Mouse (Mus musculus) hindbrain, embryonic 13.5 days (tissue): ENCODE measurements at regions not wholly inside any gene's neighbourhood (a gene's known extent, or its start where the extent isn't known, plus 50 kb on each side); places are given as distances from the start of the nearest gene placed in this dataset.
A peak's percentile ranks its signal among the peaks of the same experiment; 100 is the strongest.

ENCODE experiments used
- ATAC-seq: fragments of 200-750 bp; cut with Nextera tagmentation; 2 replicates; pipeline ENCODE4 v1.8.0; 2017; ENCODE audit warnings: moderate TSS enrichment; ENCODE audit not compliant: low FRiP score
- H3K27ac ChIP-seq: fragments of 300-500 bp; sonication (generic); 2 replicates; pipeline ENCODE4 v1.5.1; 2015; ENCODE audit warnings: inconsistent platforms, mild to moderate bottlenecking, moderate library complexity
- H3K27me3 ChIP-seq: fragments of 300-500 bp; sonication (generic); 2 replicates; pipeline ENCODE4 v1.6.1; 2015; ENCODE audit warnings: mild to moderate bottlenecking, inconsistent platforms
- H3K36me3 ChIP-seq: fragments of 300-500 bp; sonication (generic); 2 replicates; pipeline ENCODE4 v1.6.1; 2015; ENCODE audit warnings: mild to moderate bottlenecking, inconsistent platforms
- H3K4me1 ChIP-seq: fragments of 300-500 bp; sonication (generic); replicated peaks from 2 replicates; pipeline ENCODE4 v1.6.1; 2015; ENCODE audit warnings: inconsistent platforms
- H3K4me2 ChIP-seq: fragments of 300-500 bp; sonication (generic); 2 replicates; pipeline ENCODE4 v1.6.1; 2015; ENCODE audit warnings: inconsistent platforms, mild to moderate bottlenecking, moderate library complexity
- H3K4me3 ChIP-seq: fragments of 300-500 bp; sonication (generic); 2 replicates; pipeline ENCODE4 v1.5.1; 2015; ENCODE audit warnings: mild to moderate bottlenecking, inconsistent platforms
- H3K9ac ChIP-seq: fragments of 300-500 bp; sonication (generic); 2 replicates; pipeline ENCODE4 v1.6.1; 2015; ENCODE audit warnings: mild to moderate bottlenecking, inconsistent platforms
- H3K9me3 ChIP-seq: fragments of 300-500 bp; sonication (generic); 2 replicates; pipeline ENCODE4 v1.6.1; 2016; ENCODE audit warnings: inconsistent platforms
- WGBS: fragments of 180-500 bp; shearing (Covaris S2); methylation state at CpG from one replicate; pipeline ENCODE4 v1.1.7; 2015; 5-methylcytosine and 5-hydroxymethylcytosine counted together

DNA sequence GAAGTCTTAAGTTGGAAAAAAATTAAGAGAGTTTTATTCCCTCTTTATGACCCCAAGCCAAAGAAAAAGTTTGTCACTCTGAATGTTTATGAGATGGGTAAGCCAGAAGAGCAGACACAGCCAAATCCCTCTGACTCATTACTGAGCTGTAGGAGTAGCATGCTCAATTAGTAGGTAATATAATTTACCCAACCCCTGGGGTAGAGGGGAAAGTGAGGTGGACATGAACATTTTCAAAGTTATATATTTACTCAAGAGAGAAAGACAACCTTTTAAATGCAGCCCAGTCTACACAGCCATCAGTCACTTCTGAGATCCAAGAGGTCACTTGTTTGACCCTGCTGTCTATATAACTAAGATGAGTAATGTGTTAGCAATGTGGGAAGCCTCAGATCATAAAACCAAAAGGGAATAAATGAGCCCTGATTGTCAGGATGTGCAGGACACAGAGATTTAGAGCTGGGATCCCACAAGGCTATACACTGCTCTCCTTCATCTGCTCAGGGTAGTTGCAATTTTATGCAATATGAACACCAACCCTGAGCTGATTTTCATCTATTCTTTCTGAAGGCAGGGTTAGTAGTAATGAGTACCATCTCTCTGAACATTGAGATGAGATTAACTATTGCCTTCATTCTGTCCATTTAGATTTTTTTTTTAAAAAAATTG is 114.7 kb upstream of the Ndp start:
- H3K9ac ChIP-seq, result no peak overlapping the region
- no peaks in the 10 kb centered on the region for H3K27me3 ChIP-seq
- ATAC-seq, result no peak

DNA sequence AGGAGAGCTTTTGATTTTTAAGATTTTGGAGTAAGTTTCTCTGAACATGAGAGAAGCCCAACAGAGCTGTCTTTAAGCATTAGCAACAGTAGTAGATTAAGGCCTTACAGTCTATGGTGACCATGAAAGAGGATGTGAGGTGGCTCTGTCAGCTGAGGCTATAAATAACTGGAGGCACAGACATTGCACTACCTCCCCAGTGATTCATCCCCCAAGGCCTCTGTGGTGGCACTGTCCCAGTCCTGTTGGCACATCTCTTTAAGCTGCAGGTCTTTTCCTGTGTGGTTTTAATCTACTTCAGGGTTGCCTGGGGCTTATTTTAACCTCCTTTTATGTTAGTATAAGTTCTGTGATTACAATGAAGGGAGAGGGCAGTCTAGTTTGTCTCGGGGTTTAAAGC is 106.2 kb upstream of the Ndp start:
- H3K27me3 ChIP-seq, result no peaks in the 10 kb centered on the region
- H3K36me3 ChIP-seq, result no peaks in the 10 kb centered on the region
- H3K4me3 ChIP-seq, result no peak overlapping the region
- H3K4me2 ChIP-seq, result no peak overlapping the region
- H3K9ac ChIP-seq, result no peak overlapping the region
- no peak for ATAC-seq
- H3K27ac ChIP-seq, result no peak overlapping the region
- WGBS, result 73% methylated on average over 1 of the region's 1 CpGs
- no peaks in the 10 kb centered on the region for H3K4me1 ChIP-seq
- no peaks in the 10 kb centered on the region for H3K9me3 ChIP-seq

More for the DNA sequence above, 114.7 kb upstream of the Ndp start:
- Histone ChIP-seq H3K36me3 (no peaks in the 10 kb centered on the region), H3K27ac (no peak overlapping the region), H3K4me2 (no peak overlapping the region), H3K9me3 (no peaks in the 10 kb centered on the region), H3K4me3 (no peak overlapping the region), H3K4me1 (no peaks in the 10 kb centered on the region)

DNA sequence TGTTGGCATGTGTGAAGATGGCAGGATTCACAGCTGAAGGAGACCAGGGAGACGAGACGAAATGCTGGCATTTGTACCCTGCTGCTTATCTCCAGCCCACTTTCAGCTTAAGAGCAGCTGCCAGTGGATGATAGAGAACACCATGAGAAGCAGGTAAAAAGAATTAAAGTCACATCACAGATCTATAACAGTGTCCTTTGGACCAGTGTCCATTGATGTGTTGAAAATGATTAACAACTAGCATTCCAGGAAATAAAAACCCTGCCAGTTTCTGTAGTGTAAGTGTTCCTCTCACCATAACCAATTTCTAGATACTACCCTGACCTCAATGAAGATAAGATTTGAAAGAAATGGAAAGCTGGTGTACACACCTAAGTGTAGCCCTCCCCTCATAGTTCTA is 97.6 kb upstream of the Ndp start:
- H3K27ac ChIP-seq, result no peak overlapping the region
- no peaks in the 10 kb centered on the region for H3K9me3 ChIP-seq
- no peak overlapping the region for H3K4me3 ChIP-seq
- no peak for ATAC-seq
- 69% methylated on average over 2 of the region's 2 CpGs for WGBS
- H3K27me3 ChIP-seq, result no peaks in the 10 kb centered on the region
- H3K4me1 ChIP-seq, result no peaks in the 10 kb centered on the region
- no peak overlapping the region for H3K9ac ChIP-seq
- H3K4me2 ChIP-seq, result no peak overlapping the region
- no peaks in the 10 kb centered on the region for H3K36me3 ChIP-seq

DNA sequence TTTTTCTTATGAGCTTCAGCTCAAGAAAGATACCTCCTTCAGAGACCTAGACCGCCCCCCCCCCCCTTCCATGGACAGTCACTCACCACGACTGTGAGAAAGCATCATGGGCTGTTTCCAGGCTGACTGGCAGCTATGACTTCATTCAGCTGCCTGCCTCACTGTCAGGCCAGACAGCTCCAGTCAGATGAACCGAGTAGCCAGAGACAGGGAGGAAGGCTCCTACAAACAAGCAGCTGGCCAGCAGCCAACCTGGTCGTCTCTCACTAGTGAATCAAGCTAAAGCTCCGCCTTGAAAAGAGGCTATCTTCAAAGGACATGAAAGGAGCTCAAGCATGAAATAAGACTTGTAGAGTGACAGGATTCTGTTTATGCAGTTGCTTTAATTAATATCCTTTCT is 87.0 kb upstream of the Ndp start:
- Histone ChIP-seq H3K9ac (no peak overlapping the region), H3K27me3 (no peaks in the 10 kb centered on the region), H3K4me3 (no peak overlapping the region), H3K9me3 (no peaks in the 10 kb centered on the region), H3K4me1 (no peaks in the 10 kb centered on the region), H3K4me2 (no peak overlapping the region), H3K36me3 (no peaks in the 10 kb centered on the region), H3K27ac (no peak overlapping the region)
- 46% methylated on average over 5 of the region's 5 CpGs for WGBS
- peak; percentile 61 for ATAC-seq
